Mouse (Mus musculus): Measurements from ENCODE around the gene Kif5a. TPM values are rescaled to one million over a fixed set of nuclear protein-coding genes. Genes with fewer than 3 reads are reported as not detected.

The Kif5a gene
- polyA plus RNA-seq, 1 experiment from 2014 or later = 7.8 TPM

- no peak overlapping the region for H3K4me2 ChIP-seq (replicated peaks; ENCODE audit: low read depth, low read length)
- no peak overlapping the region for H3K9ac ChIP-seq (replicated peaks; ENCODE audit: low read depth, low read length)
- no peak overlapping the region for H3K4me3 ChIP-seq (ENCODE audit: low read depth, low read length)
- 47% methylated on average over 6 of the region's 6 CpGs for WGBS
- ATAC-seq (ENCODE audit: insufficient number of reproducible peaks, insufficient read depth, low FRiP score, low read depth) = no peak
- no peak overlapping the region for H3K27ac ChIP-seq (ENCODE audit: low read length)
- no peaks in the 10 kb centered on the region for H3K27me3 ChIP-seq (ENCODE audit: control insufficient read depth, insufficient read depth, low read length)
- H3K4me1 ChIP-seq (ENCODE audit: control insufficient read depth, insufficient read depth, low read length) = 0 out of 2 replicates have a peak, but pooled peaks cover 4% of the 10 kb centered on the region
- no peaks in the 10 kb centered on the region for H3K36me3 ChIP-seq (ENCODE audit: control insufficient read depth, insufficient read depth, low read length)
- H3K9me3 ChIP-seq (ENCODE audit: control insufficient read depth, low read depth, low read length) = no peaks in the 10 kb centered on the region
Measured at GRCm38 (mm10) chr10:127225213-127225612, 37.9 kb downstream of the Kif5a start.

GRCm38 (mm10) chr10:127218339-127218738 lies 44.8 kb downstream of the Kif5a start:
- no peak overlapping the region for H3K4me2 ChIP-seq (replicated peaks; ENCODE audit: low read depth, low read length)
- no peaks in the 10 kb centered on the region for H3K9me3 ChIP-seq (ENCODE audit: control insufficient read depth, low read depth, low read length)
- H3K9ac ChIP-seq (replicated peaks; ENCODE audit: low read depth, low read length) = no peak overlapping the region
- H3K36me3 ChIP-seq (ENCODE audit: control insufficient read depth, insufficient read depth, low read length) = no peaks in the 10 kb centered on the region
- ATAC-seq (ENCODE audit: insufficient number of reproducible peaks, insufficient read depth, low FRiP score, low read depth) = no peak
- H3K27me3 ChIP-seq (ENCODE audit: control insufficient read depth, insufficient read depth, low read length) = no peaks in the 10 kb centered on the region
- H3K4me3 ChIP-seq (ENCODE audit: low read depth, low read length) = no peak overlapping the region
- H3K27ac ChIP-seq (ENCODE audit: low read length) = no peak overlapping the region
- 90% methylated on average over 2 of the region's 2 CpGs for WGBS
- H3K4me1 ChIP-seq (ENCODE audit: control insufficient read depth, insufficient read depth, low read length) = no peaks in the 10 kb centered on the region

- Histone ChIP-seq H3K4me2 (replicated peaks; ENCODE audit: low read depth, low read length) (no peak overlapping the region), H3K4me3 (ENCODE audit: low read depth, low read length) (no peak overlapping the region), H3K36me3 (ENCODE audit: control insufficient read depth, insufficient read depth, low read length) (no peaks in the 10 kb centered on the region), H3K9ac (replicated peaks; ENCODE audit: low read depth, low read length) (no peak overlapping the region), H3K27ac (ENCODE audit: low read length) (no peak overlapping the region), H3K4me1 (ENCODE audit: control insufficient read depth, insufficient read depth, low read length) (no peaks in the 10 kb centered on the region), H3K27me3 (ENCODE audit: control insufficient read depth, insufficient read depth, low read length) (no peaks in the 10 kb centered on the region), H3K9me3 (ENCODE audit: control insufficient read depth, low read depth, low read length) (no peaks in the 10 kb centered on the region)
- ATAC-seq (ENCODE audit: insufficient number of reproducible peaks, insufficient read depth, low FRiP score, low read depth) = no peak
Measured at GRCm38 (mm10) chr10:127217177-127217576, 46.0 kb downstream of the Kif5a start.

- no peak overlapping the region for H3K4me2 ChIP-seq (replicated peaks; ENCODE audit: low read depth, low read length)
- no peak overlapping the region for H3K9ac ChIP-seq (replicated peaks; ENCODE audit: low read depth, low read length)
- H3K4me1 ChIP-seq (ENCODE audit: control insufficient read depth, insufficient read depth, low read length) = no peaks in the 10 kb centered on the region
- no peak for ATAC-seq (ENCODE audit: insufficient number of reproducible peaks, insufficient read depth, low FRiP score, low read depth)
- WGBS = 94% methylated on average over 11 of the region's 11 CpGs
- no peaks in the 10 kb centered on the region for H3K36me3 ChIP-seq (ENCODE audit: control insufficient read depth, insufficient read depth, low read length)
- no peak overlapping the region for H3K4me3 ChIP-seq (ENCODE audit: low read depth, low read length)
- H3K27ac ChIP-seq (ENCODE audit: low read length) = no peak overlapping the region
- H3K27me3 ChIP-seq (ENCODE audit: control insufficient read depth, insufficient read depth, low read length) = no peaks in the 10 kb centered on the region
- no peaks in the 10 kb centered on the region for H3K9me3 ChIP-seq (ENCODE audit: control insufficient read depth, low read depth, low read length)
Measured at GRCm38 (mm10) chr10:127216456-127216855, 46.7 kb downstream of the Kif5a start.

GRCm38 (mm10) chr10:127214422-127214803 lies 48.7 kb downstream of the Kif5a start:
- WGBS = 31% methylated on average over 1 of the region's 1 CpGs
- Histone ChIP-seq H3K27ac (ENCODE audit: low read length) (no peak overlapping the region), H3K9ac (replicated peaks; ENCODE audit: low read depth, low read length) (no peak overlapping the region), H3K36me3 (ENCODE audit: control insufficient read depth, insufficient read depth, low read length) (no peaks in the 10 kb centered on the region), H3K4me2 (replicated peaks; ENCODE audit: low read depth, low read length) (no peak overlapping the region), H3K9me3 (ENCODE audit: control insufficient read depth, low read depth, low read length) (no peaks in the 10 kb centered on the region), H3K4me3 (ENCODE audit: low read depth, low read length) (no peak overlapping the region), H3K4me1 (ENCODE audit: control insufficient read depth, insufficient read depth, low read length) (no peaks in the 10 kb centered on the region), H3K27me3 (ENCODE audit: control insufficient read depth, insufficient read depth, low read length) (no peaks in the 10 kb centered on the region)
- ATAC-seq (ENCODE audit: insufficient number of reproducible peaks, insufficient read depth, low FRiP score, low read depth) = no peak

GRCm38 (mm10) chr10:127213704-127214421 lies 49.3 kb downstream of the Kif5a start:
- WGBS = 77% methylated on average over 13 of the region's 13 CpGs
- Histone ChIP-seq H3K27ac (ENCODE audit: low read length) (no peak overlapping the region), H3K4me2 (replicated peaks; ENCODE audit: low read depth, low read length) (no peak overlapping the region), H3K9me3 (ENCODE audit: control insufficient read depth, low read depth, low read length) (no peaks in the 10 kb centered on the region), H3K4me1 (ENCODE audit: control insufficient read depth, insufficient read depth, low read length) (no peaks in the 10 kb centered on the region), H3K36me3 (ENCODE audit: control insufficient read depth, insufficient read depth, low read length) (no peaks in the 10 kb centered on the region; the same call in 1 of the 2 replicates), H3K27me3 (ENCODE audit: control insufficient read depth, insufficient read depth, low read length) (no peaks in the 10 kb centered on the region), H3K4me3 (ENCODE audit: low read depth, low read length) (no peak overlapping the region), H3K9ac (replicated peaks; ENCODE audit: low read depth, low read length) (no peak overlapping the region)
- no peak for ATAC-seq (ENCODE audit: insufficient number of reproducible peaks, insufficient read depth, low FRiP score, low read depth)

- H3K9me3 ChIP-seq (ENCODE audit: control insufficient read depth, low read depth, low read length) = no peaks in the 10 kb centered on the region
- no peak overlapping the region for H3K9ac ChIP-seq (replicated peaks; ENCODE audit: low read depth, low read length)
- 92% methylated on average over 8 of the region's 8 CpGs for WGBS
- H3K4me1 ChIP-seq (ENCODE audit: control insufficient read depth, insufficient read depth, low read length) = no peaks in the 10 kb centered on the region
- H3K4me2 ChIP-seq (replicated peaks; ENCODE audit: low read depth, low read length) = no peak overlapping the region
- no peaks in the 10 kb centered on the region for H3K27me3 ChIP-seq (ENCODE audit: control insufficient read depth, insufficient read depth, low read length)
- no peaks in the 10 kb centered on the region; the same call in 1 of the 2 replicates for H3K36me3 ChIP-seq (ENCODE audit: control insufficient read depth, insufficient read depth, low read length)
- H3K4me3 ChIP-seq (ENCODE audit: low read depth, low read length) = no peak overlapping the region
- no peak for ATAC-seq (ENCODE audit: insufficient number of reproducible peaks, insufficient read depth, low FRiP score, low read depth)
- no peak overlapping the region for H3K27ac ChIP-seq (ENCODE audit: low read length)
Measured at GRCm38 (mm10) chr10:127213272-127213671, 49.9 kb downstream of the Kif5a start.

GRCm38 (mm10) chr10:127211414-127211854 lies 51.7 kb downstream of the Kif5a start, which contains the start of gene Pip4k2c:
Pip4k2c (minus strand) TSS chr10:127211585.
- H3K27ac ChIP-seq (ENCODE audit: low read length) = peak within 1 kb of the TSS; percentile 39; the same call in 1 of the 2 replicates
- H3K4me2 ChIP-seq (replicated peaks; ENCODE audit: low read depth, low read length) = peak within 1 kb of the TSS; percentile 90
- H3K9me3 ChIP-seq (ENCODE audit: control insufficient read depth, low read depth, low read length) = no peaks in the 10 kb centered on the region
- H3K36me3 ChIP-seq (ENCODE audit: control insufficient read depth, insufficient read depth, low read length) = peaks cover 6% of the 10 kb centered on the region; the same call in 1 of the 2 replicates
- peak; percentile 98 for ATAC-seq (ENCODE audit: insufficient number of reproducible peaks, insufficient read depth, low FRiP score, low read depth)
- no peaks in the 10 kb centered on the region for H3K4me1 ChIP-seq (ENCODE audit: control insufficient read depth, insufficient read depth, low read length)
- no peaks in the 10 kb centered on the region for H3K27me3 ChIP-seq (ENCODE audit: control insufficient read depth, insufficient read depth, low read length)
- peak within 1 kb of the TSS; percentile 86 for H3K4me3 ChIP-seq (ENCODE audit: low read depth, low read length)
- H3K9ac ChIP-seq (replicated peaks; ENCODE audit: low read depth, low read length) = peak within 1 kb of the TSS; percentile 77
- under 1% methylated on average over 47 of the region's 47 CpGs for WGBS
